Mouse (Mus musculus): ENCODE measurements around the gene Hspa5.
"Not testable (repeated sequence)": the region's sequence is repeated elsewhere in the genome, so short reads cannot be mapped to it uniquely, and the experiment has no call there.

Gene Hspa5

DNA sequence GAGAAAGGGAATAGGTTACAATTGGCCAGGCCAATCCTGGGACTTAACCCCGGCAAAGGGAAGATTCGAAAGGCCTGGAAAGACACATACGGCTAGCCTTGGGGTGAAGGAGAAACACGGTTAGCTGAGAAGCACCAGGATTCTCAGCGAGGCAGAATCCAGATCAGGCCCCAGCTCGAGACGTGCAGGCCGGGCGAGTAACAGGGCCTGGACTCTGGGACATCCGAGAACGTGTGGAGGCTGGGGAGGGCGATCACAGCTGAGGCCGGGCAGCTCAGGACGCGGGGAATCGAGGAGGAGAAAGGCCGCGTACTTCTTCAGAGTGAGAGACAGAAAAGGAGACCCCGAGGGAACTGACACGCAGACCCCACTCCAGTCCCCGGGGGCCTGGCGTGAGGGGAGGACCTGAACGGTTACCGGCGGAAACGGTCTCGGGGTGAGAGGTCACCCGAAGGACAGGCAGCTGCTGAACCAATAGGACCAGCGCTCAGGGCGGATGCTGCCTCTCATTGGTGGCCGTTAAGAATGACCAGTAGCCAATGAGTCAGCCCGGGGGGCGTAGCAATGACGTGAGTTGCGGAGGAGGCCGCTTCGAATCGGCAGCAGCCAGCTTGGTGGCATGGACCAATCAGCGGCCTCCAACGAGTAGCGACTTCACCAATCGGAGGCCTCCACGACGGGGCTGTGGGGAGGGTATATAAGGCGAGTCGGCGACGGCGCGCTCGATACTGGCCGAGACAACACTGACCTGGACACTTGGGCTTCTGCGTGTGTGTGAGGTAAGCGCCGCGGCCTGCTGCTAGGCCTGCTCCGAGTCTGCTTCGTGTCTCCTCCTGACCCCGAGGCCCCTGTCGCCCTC lies at the start of gene Hspa5:
Gene Hspa5, plus strand, starts transcription at position 603 of the 859 bp plus-strand sequence.
- DNase-seq (ENCODE audit: low read depth): peak; percentile 98

DNA sequence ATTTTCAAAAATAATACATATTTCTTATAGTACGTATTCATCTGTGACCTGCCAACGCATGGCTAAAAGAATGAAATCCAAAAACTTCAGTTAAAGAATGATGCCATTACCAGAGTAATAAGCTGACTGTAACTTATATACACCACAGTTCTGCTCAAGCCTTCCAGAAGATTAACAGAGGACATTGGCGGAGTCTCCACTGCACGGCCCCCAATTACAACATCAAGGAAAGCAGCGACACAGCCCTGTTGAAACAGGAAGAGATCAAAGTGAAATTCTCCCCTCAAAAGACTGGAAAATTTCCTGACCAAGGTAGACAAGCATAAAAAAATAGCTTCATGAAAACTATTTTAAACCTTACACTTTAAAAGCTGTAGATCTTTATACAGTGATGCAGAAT lies 46.5 kb upstream of the Hspa5 start:
- DNase-seq (ENCODE audit: low read depth): no peak

DNA sequence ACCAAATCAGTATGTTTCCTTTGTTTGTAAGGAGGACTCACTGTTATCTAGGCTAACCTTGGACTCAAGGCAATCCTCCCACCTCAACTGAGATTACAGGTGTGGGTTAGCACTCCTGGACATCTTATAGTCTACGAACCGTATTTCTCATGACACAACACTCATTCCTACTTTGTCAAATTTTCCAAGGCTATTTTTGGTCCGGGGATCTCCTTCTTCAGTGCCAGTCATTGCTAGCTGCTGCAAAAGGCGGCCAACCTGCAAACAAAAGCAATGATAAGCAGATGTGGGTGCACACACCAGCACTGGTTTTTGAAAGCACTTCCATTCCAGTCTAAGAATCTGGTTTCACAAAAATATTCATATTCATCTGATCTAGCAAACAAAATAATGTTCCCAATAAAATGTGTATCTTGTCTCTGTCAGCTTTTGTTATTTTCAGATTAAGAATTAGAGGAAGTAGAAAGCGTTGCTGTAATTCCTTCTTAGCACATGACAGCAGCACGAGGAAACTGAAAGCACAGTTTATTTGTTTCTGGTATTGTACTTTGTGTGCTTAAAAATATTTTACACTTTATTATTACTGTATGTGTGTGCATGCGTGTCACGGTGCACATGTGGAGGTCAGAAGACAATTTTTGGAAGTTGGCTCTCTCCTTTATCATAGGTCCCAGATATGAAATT lies 44.6 kb upstream of the Hspa5 start:
- no peak for DNase-seq (ENCODE audit: low read depth)

DNA sequence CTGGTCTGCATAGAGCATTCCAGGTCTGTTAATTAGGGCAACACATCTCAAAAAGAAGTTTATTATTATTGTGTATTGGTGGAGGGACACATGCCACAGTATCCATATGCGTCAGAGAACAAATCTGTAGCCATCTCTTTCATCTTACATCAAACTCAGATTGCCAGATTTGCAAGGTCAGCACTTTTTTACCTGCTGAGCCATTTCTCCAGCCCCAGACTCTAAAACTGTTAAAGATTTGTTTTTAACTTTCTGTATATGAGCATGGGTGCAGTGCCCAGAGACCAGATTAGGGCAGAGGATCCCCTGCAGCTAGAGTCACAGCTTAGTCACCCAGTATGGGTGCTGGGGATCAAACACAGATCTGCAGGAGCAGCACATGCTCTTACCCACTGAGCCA lies 35.1 kb upstream of the Hspa5 start:
- DNase-seq (ENCODE audit: low read depth): no peak

DNA sequence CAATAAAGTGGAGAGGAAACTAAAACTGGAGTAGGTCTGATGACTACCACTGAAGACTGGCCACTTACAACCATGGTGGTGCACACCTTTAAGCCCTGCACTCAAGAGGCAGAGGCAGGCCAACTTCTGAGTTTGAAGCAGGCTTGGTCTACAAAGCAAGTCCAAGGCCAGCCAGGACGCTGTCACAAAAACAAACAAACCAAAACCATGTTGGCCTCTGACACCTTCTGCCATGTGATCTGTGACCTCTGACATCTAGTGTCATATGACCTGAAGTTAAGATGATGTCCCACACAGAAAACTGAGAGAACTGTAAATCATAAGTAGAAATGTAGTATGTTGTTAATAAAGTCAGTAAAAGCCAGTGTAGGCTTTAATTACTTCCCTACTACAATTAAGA lies 33.9 kb upstream of the Hspa5 start:
- DNase-seq (ENCODE audit: low read depth): no peak

DNA sequence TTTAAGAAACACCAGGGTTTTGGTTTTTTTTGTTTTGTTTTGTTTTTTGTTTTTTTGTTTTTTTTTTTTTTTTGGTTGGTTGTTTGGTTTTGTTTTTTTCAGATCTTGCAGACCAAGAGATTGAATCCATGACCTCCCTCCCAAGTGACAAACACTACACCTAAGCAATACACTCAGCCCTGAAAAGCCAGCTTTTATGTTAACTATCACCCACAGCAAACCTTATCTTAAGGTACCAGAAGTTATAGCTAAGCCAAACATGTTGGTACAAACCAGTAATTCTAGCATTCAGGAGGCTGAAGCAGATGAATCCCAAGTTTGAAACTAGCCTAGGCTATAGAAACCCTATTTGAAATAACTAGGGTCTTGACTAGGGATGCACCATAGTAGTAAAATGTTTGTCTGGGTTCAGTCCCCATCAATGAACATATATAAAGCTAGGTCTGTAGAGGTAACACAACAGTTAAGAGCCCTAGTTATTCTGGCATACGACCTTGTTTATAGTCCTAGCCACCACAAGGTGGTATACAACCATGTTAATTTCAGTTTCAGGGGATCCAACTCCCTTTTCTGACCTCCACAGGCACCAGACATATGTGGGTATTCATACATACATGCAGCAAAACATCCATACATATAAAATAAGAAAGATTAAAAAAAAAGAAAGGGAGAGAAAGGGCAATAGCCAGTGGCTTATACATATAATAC lies 31.9 kb upstream of the Hspa5 start:
- DNase-seq (ENCODE audit: low read depth): no peak

DNA sequence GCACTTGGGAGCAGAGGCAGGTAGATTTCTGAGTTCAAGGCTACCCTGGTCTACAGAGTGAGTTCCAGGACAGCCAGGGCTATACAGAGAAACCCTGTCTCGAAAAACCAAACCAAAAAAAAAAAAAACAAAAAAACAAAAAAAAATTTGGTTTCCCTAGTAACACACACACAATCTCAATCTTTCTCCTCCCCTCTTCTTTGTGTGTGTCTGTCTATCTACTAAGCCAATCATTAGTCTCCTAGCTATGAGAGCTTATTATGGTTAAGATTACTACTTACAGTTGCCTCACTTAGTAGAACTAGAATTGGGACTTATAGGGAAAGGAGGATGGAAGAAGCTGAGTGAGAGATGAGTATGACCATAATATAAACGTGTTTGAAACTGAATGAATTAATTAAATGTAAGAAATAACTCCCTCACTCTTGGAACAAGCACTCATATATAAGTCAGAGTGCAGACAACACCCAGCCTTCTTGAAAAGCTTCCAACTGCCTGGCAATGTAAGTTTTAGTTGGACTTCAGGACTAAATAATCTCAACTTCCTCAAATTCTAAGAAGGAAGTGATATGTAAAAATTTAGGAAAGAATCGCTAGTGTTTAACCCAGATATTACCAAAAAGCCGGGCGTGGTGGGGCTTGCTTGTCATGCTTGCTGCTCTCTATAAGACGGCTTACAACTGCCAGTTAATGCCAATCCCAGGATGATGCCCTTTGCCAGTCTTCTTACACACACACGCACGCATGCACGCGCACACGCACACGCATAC lies 30.2 kb upstream of the Hspa5 start:
- DNase-seq (ENCODE audit: low read depth): no peak

DNA sequence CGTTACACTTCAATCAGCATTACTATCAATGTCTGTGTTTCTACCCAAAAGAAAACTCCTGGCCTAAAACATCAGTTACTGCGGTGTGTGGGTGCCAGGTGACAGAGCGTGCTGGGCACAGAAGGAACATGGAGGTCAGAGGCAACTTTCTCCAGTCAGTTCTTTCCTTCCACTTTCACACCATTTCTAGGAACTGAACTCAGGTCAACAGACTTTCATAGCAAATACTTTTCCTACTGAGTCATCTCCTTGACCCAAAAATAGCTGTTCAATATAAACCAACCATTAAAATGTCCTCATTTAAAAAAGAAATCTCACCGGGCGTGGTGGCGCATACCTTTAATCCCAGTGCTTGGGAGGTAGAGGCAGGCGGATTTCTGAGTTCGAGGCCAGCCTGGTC lies 29.1 kb upstream of the Hspa5 start:
- no peak for DNase-seq (ENCODE audit: low read depth)

DNA sequence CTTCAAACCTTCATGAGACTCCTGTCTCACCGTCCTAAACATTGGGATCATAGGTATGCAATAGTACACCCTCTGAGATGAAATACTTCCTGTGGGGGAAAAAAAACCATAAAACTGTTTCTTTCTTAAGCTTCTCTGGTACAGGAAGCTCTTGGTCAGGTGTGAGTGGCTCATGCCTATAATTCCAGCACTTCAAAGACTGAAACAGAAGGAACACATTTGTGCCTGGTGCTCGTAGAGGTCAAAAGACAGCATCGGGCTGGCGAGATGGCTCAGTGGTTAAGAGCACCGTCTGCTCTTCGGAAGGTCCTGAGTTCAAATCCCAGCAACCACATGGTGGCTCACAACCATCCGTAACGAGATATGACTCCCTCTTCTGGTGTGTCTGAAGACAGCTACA lies 27.3 kb upstream of the Hspa5 start:
- no peak for DNase-seq (ENCODE audit: low read depth)

DNA sequence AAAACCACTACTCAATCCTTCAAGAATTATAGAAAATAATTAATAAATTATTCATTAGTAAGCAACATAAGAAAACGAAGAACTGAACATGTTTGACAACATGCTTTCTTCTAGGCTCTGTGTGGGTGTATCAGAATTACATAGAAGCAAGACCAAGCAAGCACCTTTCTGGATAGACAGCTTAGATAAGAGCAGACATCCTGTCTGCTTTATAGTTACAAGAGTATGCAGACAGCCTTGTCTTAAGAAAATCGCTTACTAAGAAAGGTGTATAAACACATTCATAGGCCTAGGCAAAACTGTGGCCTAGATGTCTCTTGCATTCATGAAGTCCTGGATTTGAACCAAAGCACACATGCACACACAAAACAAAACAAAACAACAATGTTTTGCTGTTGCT lies 26.1 kb upstream of the Hspa5 start:
- DNase-seq (ENCODE audit: low read depth): no peak

DNA sequence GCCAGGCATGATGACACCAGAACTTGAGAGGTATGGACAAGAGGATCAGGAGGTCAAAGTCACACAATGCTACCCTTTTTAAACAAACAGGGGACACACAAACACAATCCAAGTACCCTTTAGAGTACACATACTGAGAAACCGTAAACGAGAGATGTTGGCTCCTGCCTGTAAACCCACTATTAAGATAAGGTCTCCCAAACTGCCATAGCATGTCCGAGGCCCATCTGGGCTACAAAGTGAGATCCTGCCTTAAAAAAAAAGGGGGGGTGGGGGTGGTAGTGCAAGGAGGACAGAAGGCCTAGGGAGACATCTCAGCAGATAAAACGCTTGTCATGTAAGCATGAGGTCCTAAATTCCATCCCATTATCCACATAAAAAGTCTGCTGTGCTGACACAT lies 23.3 kb upstream of the Hspa5 start:
- no peak for DNase-seq (ENCODE audit: low read depth)

DNA sequence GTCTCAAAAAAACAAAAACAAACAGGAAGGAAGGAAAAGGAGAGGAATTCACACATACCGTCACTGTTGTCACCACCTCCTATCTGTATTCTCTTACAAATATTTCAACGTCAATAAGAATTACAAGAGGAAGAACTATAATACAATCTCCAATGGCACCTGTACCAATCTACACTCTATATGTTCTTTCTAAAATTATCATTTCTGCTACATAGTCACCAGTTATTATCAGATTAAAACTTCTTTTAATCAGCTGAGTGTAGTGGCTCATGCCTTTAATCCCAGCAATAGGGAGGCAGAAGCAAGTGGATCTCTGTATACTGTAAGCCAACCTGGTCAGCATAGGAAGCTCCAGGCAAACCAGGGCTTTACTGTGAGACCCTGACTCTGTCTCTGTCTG lies 21.5 kb upstream of the Hspa5 start:
- no peak for DNase-seq (ENCODE audit: low read depth)

DNA sequence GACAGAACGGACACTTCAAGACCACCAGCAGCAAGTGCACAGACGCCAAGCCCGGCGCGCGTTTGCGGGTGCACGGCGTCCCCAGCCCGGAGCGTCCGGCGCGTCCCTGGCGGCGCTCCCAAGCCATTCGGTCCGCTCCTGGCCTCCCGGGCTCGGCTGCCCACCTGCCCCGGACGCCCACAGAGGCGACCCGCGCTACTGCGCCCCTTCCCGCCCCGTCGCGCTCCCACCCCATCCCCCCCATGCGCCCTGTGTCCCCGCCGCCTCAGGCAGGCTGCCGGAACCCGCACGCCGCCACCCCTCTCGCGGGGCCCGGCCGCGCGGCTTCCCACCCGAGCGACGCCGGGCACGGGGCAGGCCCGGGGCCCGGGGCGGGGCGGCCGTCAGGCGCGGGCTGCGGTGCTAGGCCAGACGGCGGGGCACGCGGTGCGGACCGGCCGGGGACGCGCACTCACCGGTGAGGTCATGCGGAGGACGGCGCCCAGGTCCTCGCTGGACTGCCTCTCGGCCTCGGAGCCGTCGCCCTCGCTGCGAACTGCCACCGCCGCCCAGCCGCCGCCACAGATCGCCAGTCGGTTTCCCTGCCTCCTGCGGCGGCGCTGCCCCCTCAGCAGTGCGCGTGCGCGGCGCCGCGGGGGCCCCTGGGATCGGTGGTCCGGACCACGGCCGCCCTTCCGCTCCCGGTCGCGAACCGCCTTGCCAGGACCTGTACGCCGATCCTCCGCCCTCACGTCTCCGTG lies 17.8 kb upstream of the Hspa5 start:
- DNase-seq (ENCODE audit: low read depth): peak; percentile 78

DNA sequence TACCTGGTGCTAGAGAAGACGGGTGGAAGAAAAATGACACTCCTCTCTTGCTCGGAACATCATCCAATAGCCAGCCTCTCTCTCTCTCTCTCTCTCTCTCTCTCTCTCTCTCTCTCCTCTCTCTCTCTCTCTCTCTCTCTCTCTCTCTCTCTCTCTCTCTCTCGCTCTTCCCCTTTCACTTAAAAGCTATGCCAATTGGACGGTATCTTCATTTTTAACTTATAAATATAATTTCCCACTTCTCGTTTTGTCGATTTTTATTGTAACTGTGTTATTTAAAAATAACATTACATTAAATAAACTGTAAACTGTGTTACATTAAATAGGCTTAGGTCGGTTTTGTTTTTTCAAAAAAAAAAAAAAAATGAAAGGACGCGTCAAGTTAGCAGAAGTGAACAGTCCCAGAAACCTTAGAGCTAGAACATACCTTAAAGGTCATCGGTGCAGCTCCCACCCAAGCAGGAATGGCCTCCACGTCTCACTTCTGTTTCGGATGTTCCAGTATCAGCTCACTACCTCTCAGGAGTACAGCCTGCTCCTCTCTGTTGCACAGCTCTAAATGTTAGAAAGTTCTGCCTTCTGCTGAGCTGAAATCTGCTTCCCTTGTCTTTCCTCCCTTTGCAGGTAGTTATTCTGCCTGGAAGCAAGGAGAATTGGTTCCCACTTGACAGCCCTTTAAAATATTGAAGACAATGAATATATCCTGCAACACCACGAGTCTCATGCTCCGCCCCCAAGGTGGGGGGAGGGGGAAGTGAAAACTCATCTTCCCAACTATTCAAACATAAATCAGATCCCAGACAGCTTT lies 17.0 kb upstream of the Hspa5 start, which contains the start of gene Gapvd1:
Gene Gapvd1, minus strand, starts transcription at position 682 of the 808 bp plus-strand sequence.
- DNase-seq (ENCODE audit: low read depth): no peak

DNA sequence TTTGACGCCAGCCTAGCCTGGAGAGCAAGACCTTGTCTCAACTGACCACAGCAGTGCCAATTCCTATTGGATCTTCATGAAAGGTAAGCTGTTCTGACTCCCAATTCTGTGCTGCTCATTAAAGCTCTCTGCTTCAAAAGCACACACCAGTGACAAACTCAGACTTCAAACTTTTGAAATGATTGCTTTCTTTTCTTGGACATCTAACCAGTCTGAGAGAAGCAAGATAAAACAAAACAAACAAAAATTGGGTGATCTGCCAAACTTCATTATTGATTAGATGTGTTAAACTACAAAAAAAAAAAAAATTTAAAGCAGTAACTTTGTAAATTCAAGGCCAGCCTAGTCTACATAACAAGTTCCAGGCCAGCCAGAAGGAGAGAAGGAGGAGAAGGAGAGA lies 14.4 kb upstream of the Hspa5 start:
- no peak for DNase-seq (ENCODE audit: low read depth)

DNA sequence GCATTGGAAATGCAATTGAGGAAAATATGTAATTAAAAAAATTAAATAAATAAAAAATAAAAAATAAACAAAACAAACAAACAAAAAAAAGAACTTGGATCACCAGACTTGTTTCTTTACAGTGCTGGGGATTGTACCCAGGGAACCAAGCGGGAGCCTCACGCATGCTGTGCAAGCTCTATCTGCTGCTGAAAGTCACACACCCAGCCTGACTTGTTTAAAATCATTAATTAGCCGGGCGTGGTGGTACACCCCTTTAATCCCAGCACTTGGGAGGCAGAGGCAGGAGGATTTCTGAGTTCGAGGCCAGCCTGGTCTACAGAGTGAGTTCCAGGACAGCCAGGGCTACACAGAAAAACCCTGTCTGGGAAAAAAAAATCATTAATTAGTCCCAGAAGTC lies 10.5 kb upstream of the Hspa5 start:
- not testable (repeated sequence) for DNase-seq (ENCODE audit: low read depth)

DNA sequence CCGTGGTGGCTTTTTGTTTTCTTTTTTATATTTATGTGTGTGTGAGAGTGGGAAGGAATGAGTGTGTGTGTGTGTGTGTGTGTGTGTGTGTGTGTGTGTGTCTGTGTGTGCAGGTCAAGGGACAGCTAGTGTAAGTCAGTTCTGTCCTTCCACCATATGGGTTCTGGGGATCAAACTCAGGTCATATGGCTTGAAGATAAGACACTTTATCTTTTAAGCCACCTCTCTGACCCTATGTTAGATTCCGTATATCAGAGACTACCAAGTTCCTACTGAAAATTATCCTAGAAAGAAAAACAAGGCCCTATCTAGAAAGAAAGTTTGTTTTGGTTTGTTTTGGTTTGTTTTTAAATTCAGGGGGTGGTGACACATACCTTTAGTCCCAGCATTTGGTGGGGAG lies 9.6 kb upstream of the Hspa5 start:
- DNase-seq (ENCODE audit: low read depth): no peak

DNA sequence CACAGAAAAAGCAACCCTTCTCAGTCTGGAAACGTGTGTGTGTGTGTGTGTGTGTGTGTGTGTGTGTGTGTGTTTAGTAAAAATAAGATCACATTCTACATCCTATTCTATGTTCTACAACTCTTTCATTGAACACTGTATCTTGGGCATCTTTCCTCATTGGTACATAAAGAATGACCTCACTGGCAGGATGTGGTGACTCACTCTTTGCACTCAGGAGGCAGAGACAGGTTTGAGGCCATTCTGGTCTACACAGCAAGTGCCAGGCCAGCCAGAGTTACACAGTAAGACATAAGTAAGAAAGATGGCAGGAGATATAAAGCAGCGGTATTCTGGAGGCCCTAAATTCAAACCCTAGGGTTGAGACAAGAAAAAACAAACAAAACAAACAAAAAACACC lies 8.9 kb upstream of the Hspa5 start:
- DNase-seq (ENCODE audit: low read depth): no peak

DNA sequence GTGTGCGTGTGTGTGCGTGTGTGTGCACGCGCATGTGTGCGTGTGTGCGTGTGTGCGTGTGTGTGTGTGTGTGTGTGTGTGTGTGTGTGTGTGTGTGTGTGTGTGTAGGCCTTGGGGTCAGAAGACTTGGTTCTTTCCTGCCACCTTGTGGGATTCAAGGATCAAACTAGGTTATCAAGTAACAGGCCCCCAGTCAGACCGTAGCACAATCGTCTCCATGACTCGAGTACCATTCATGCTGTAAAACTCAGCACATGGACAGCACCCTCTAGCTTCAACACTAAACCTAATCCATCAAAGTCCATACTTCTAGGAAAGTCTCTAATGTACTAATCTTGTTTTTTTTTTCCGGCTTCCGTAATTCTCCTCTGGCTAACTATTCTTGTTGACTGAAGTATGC lies 7.0 kb upstream of the Hspa5 start:
- no peak for DNase-seq (ENCODE audit: low read depth)

DNA sequence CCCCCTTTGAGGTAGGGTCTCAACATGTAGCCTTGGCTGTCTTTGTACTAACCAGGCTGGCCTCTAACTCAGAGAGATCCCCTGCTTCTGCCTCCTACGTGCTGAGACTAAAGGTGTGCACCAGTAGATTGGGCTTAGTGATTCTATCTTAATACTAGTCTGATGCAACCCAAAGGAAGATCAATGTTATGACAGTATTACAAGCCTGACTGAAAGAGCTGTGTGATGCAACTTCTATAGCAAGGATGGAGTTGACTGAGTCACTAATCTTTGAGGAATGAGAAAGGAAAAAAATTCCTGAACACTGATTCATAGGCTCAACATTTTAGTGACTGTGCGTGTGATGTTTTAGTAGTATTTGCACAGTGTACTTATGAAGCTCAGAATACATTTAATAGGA lies 1.7 kb upstream of the Hspa5 start:
- no peak for DNase-seq (ENCODE audit: low read depth)

DNA sequence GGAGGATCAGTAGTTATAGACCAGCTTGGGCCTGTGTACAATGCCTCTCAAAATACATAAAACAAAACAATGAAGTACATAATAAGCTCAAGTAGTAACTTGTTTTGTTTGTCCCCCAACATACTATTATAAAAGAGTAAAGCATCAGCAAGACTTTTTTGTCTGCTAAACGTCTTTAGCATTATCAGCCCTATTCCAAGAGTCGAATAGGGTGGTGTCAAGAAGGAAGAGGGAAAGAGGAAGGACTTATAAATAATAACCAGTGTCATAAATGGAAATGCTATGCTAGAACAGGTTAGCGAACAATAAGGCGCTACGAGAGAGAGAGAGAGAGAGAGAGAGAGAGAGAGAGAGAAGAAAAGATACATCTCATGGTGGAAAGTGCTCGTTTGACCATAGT lies 819 bp upstream of the Hspa5 start:
- no peak for DNase-seq (ENCODE audit: low read depth)

Measured in c-Kit-positive CD71-negative TER-119-negative erythroid progenitor cells, embryonic 14.5 days (primary cell).